Mouse (Mus musculus): ENCODE data around the gene Olfr1313. TPM values are rescaled to one million over a fixed set of nuclear protein-coding genes. Genes with fewer than 3 reads are reported as not detected.

Gene Olfr1313
- not detected for total RNA-seq (2023)

GRCm38 (mm10) chr2:112077743-112078142 is at the start of gene Olfr1313:
Gene Olfr1313, minus strand, starts transcription at chr2:112077843.

GRCm38 (mm10) chr2:112115340-112115739 is 37.7 kb upstream of the Olfr1313 start, which contains the start of gene Olfr1315-ps1:
Gene Olfr1315-ps1, minus strand, starts transcription at chr2:112115440.

GRCm38 (mm10) chr2:112096681-112097080 is 19.0 kb upstream of the Olfr1313 start, which contains the start of gene Olfr1314:
Gene Olfr1314, minus strand, starts transcription at chr2:112096781.

GRCm38 (mm10) chr2:112050138-112050537 is 27.5 kb downstream of the Olfr1313 start, which contains the start of gene Olfr1312:
Gene Olfr1312, minus strand, starts transcription at chr2:112050238.

GRCm38 (mm10) chr2:112024312-112024711 is 53.3 kb downstream of the Olfr1313 start, which contains the start of gene Olfr1311:
Gene Olfr1311, minus strand, starts transcription at chr2:112024412.

Other genes starting within 250 kb of the Olfr1313 start
- not detected for gene Olfr1305, start 200.7 kb downstream of the Olfr1313 start, total RNA-seq (2023)
- gene Olfr1306, start 161.6 kb downstream of the Olfr1313 start, total RNA-seq (2023) = not detected
- under 1 TPM; 0.02 TPM for gene Olfr1307, start 128.4 kb downstream of the Olfr1313 start, total RNA-seq (2023)
- not detected for gene Olfr1308, start 112.9 kb downstream of the Olfr1313 start, total RNA-seq (2023)
- gene Olfr1309, start 87.6 kb downstream of the Olfr1313 start, total RNA-seq (2023) = not detected
- not detected for gene Olfr1310, start 65.1 kb downstream of the Olfr1313 start, total RNA-seq (2023)
- not detected for gene Olfr1311, start 53.4 kb downstream of the Olfr1313 start, total RNA-seq (2023)
- gene Olfr1312, start 27.6 kb downstream of the Olfr1313 start, total RNA-seq (2023) = not detected
- not detected for gene Olfr1314, start 18.9 kb upstream of the Olfr1313 start, total RNA-seq (2023)
- not detected for gene Olfr1315-ps1, start 37.6 kb upstream of the Olfr1313 start, total RNA-seq (2023)
- not detected for gene Olfr1316, start 57.1 kb upstream of the Olfr1313 start, total RNA-seq (2023)
- gene Olfr1317, start 62.5 kb upstream of the Olfr1313 start, total RNA-seq (2023) = not detected
- gene Olfr1318, start 76.4 kb upstream of the Olfr1313 start, total RNA-seq (2023) = not detected
- gene Lpcat4, start 161.6 kb upstream of the Olfr1313 start, total RNA-seq (2023) = 10 to 100 TPM; 78.1 to 86.7 TPM
- gene Nutm1, start 181.4 kb upstream of the Olfr1313 start, total RNA-seq (2023) = not detected
- gene Nop10, start 184.1 kb upstream of the Olfr1313 start, total RNA-seq (2023) = 10 to 100 TPM; 19.7 to 24.4 TPM
- gene Slc12a6, start 188.0 kb upstream of the Olfr1313 start, total RNA-seq (2023) = 100 to 1,000 TPM; 221 to 223 TPM
- gene Gm21985, start 188.5 kb upstream of the Olfr1313 start, total RNA-seq (2023) = not detected

All from neutrophil, adult 59 days (primary cell).